Comparison of ENCODE assay signal across 8 mouse cellular contexts in genomic region chr6:122602992-122603322, GRCm38 (mm10). TPM values are rescaled to one million over a fixed set of nuclear protein-coding genes. Genes with fewer than 3 reads are reported as not detected.
DNase-seq lines count a peak whose midpoint lies in the region; ATAC-seq and TF ChIP-seq lines count a peak whose summit lies in the region.
"Had no signal": no experiment of that assay in that cellular context is flagged by ENCODE, and none has a peak within 500 bp of the region (broad histone marks: within the 10 kb centered on the region; RNA-seq: fewer than 3 reads in every experiment).

No protein-coding gene starts in this region.

- no peak for ATAC-seq in forebrain, embryonic 15.5 days (replicated peaks)
- ATAC-seq in liver, embryonic 15.5 days (ENCODE audit: insufficient read depth) = no peak

- H3K9ac ChIP-seq in forebrain, embryonic 15.5 days (replicated peaks) = no peak overlapping the region
- H3K9ac ChIP-seq in liver, embryonic 15.5 days = 0 out of 2 replicates have a peak overlapping the region, but pooled peaks have one; percentile 49

- no peaks in the 10 kb centered on the region for H3K9me3 ChIP-seq in forebrain, embryonic 15.5 days
- H3K9me3 ChIP-seq in liver, embryonic 15.5 days (replicated peaks) = no peaks in the 10 kb centered on the region

- 3% methylated on average over 1 of the region's 1 CpGs for WGBS in thymus, adult 2 months
- 40% methylated on average over 1 of the region's 1 CpGs for WGBS in forebrain, embryonic 15.5 days
- WGBS in liver, embryonic 15.5 days (ENCODE audit: insufficient replicate concordance) = 7% methylated on average over 1 of the region's 1 CpGs

- no peak overlapping the region for H3K4me3 ChIP-seq in thymus, adult 2 months (ENCODE audit: control insufficient read depth, insufficient read depth, low read length)
- H3K4me3 ChIP-seq in forebrain, embryonic 15.5 days = no peak overlapping the region
- peak overlapping the region; percentile 61 for H3K4me3 ChIP-seq in liver, embryonic 15.5 days (replicated peaks)

- no peak for DNase-seq in thymus, adult 2 months
- no peak for DNase-seq in thymus, postnatal 14 days
- no peak for DNase-seq in cerebellum, postnatal 36 days
- DNase-seq in urinary bladder, postnatal 10 days (ENCODE audit: low spot score) = no peak
- DNase-seq in left cerebral cortex, adult 9 months (ENCODE audit: low spot score in 2 of 2) = no peak

- peak overlapping the region; percentile 92 for H3K27ac ChIP-seq in thymus, adult 2 months (ENCODE audit: control insufficient read depth, insufficient read depth, low read length)
- peak overlapping the region; percentile 17; the same call in 1 of the 2 replicates for H3K27ac ChIP-seq in forebrain, embryonic 15.5 days (replicated peaks)
- 0 out of 2 replicates have a peak overlapping the region, but pooled peaks have one; percentile 86 for H3K27ac ChIP-seq in liver, embryonic 15.5 days (replicated peaks)

- 0 out of 2 replicates have a peak overlapping the region, but pooled peaks have one; percentile 60 for H3K4me2 ChIP-seq in forebrain, embryonic 15.5 days (replicated peaks)
- peak overlapping the region; percentile 78 for H3K4me2 ChIP-seq in liver, embryonic 15.5 days

- no peak for TF ChIP-seq POLR2A in thymus, adult 2 months (IDR thresholded peaks at IDR 0.05; ENCODE audit: control insufficient read depth, extremely low read depth, insufficient read depth, low read length, poor library complexity)

- H3K27me3 ChIP-seq in thymus, adult 2 months (ENCODE audit: control insufficient read depth, insufficient read depth, low read length) = no peaks in the 10 kb centered on the region
- no peaks in the 10 kb centered on the region for H3K27me3 ChIP-seq in forebrain, embryonic 15.5 days
- H3K27me3 ChIP-seq in liver, embryonic 15.5 days = no peaks in the 10 kb centered on the region

- H3K4me1 ChIP-seq in thymus, adult 2 months (replicated peaks; ENCODE audit: control insufficient read depth, insufficient read depth, low read length) = 0 out of 2 replicates have a peak, but pooled peaks cover 5% of the 10 kb centered on the region
- peaks cover 16% of the 10 kb centered on the region for H3K4me1 ChIP-seq in forebrain, embryonic 15.5 days
- peaks cover 12% of the 10 kb centered on the region for H3K4me1 ChIP-seq in liver, embryonic 15.5 days (replicated peaks)

- TF ChIP-seq CTCF in thymus, adult 2 months (IDR thresholded peaks at IDR 0.05; ENCODE audit: borderline replicate concordance, control insufficient read depth, extremely low read depth, insufficient read depth, low read length, poor library complexity) = no peak

- no peaks in the 10 kb centered on the region for H3K36me3 ChIP-seq in thymus, adult 2 months (ENCODE audit: control insufficient read depth, insufficient read depth, low read length)
- no peaks in the 10 kb centered on the region for H3K36me3 ChIP-seq in forebrain, embryonic 15.5 days
- no peaks in the 10 kb centered on the region for H3K36me3 ChIP-seq in liver, embryonic 15.5 days (replicated peaks)

RNA-seq across cellular contexts. Expression of gene Apobec1, which starts 0.7 kb away (rescaled TPM):
- 34.9 and 48.1 TPM in 2 replicates for polyA plus RNA-seq in thymus, adult 2 months (2012; rRNA removed)
- 4.5 and 4.9 TPM in 2 replicates for polyA plus RNA-seq in forebrain, embryonic 15.5 days (2015; fragmentation: Nextera tagmentation; extraction: Ambion mirVana)
- polyA plus RNA-seq in liver, embryonic 15.5 days (2015; fragmentation: Nextera tagmentation; extraction: Ambion mirVana) = 4.6 and 5.2 TPM in 2 replicates

RNA-seq across cellular contexts. Expression of gene Gdf3, which starts 6.9 kb away (rescaled TPM):
- 0.43 and 0.53 TPM in 2 replicates for polyA plus RNA-seq in thymus, adult 2 months (2012; rRNA removed)
- polyA plus RNA-seq in forebrain, embryonic 15.5 days (2015; fragmentation: Nextera tagmentation; extraction: Ambion mirVana) = not detected in 2 replicates
- polyA plus RNA-seq in liver, embryonic 15.5 days (2015; fragmentation: Nextera tagmentation; extraction: Ambion mirVana) = 1.2 and 1.6 TPM in 2 replicates

RNA-seq across cellular contexts. Expression of gene Dppa3, which starts 23.3 kb away (rescaled TPM):
- polyA plus RNA-seq in thymus, adult 2 months (2012; rRNA removed) = 0.26 TPM in 1 of 2 replicates, not detected in the other
- polyA plus RNA-seq in forebrain, embryonic 15.5 days (2015; fragmentation: Nextera tagmentation; extraction: Ambion mirVana) = not detected in 2 replicates
- not detected in 2 replicates for polyA plus RNA-seq in liver, embryonic 15.5 days (2015; fragmentation: Nextera tagmentation; extraction: Ambion mirVana)
- polyA plus RNA-seq: neural tube, embryonic 11.5 days had no signal

RNA-seq across cellular contexts. Expression of gene Aicda, which starts 49.4 kb away (rescaled TPM):
- 0.28 and 0.42 TPM in 2 replicates for polyA plus RNA-seq in thymus, adult 2 months (2012; rRNA removed)
- polyA plus RNA-seq in forebrain, embryonic 15.5 days (2015; fragmentation: Nextera tagmentation; extraction: Ambion mirVana) = 0.37 and 0.45 TPM in 2 replicates
- polyA plus RNA-seq in liver, embryonic 15.5 days (2015; fragmentation: Nextera tagmentation; extraction: Ambion mirVana) = not detected in 2 replicates
- polyA plus RNA-seq: neural tube, embryonic 11.5 days had no signal

Comparison
In these comparisons a context has a peak if more than half of its experiments do, and no peak if none do; other contexts are left out.
1. H3K27ac ChIP-seq: peak in every context shown above with its lines; median percentile 92 in thymus, adult 2 months; 86 in liver, embryonic 15.5 days; 17 in forebrain, embryonic 15.5 days.